Mouse (Mus musculus) cerebellum, adult 11-12 months (tissue): ENCODE measurements around the gene Man1b1.

Source experiments
- DNase-seq: peaks from one replicate; pipeline ENCODE4 v3.0.0; 2022

Gene Man1b1

GRCm38 (mm10) chr2:25305587-25306359, 26.4 kb upstream of the Man1b1 start:
- no peak for DNase-seq

- no peak for DNase-seq
Measured at GRCm38 (mm10) chr2:25310180-25310579, 22.0 kb upstream of the Man1b1 start.

- no peak for DNase-seq
Measured at GRCm38 (mm10) chr2:25310969-25311368, 21.2 kb upstream of the Man1b1 start.

GRCm38 (mm10) chr2:25311491-25311891, 20.6 kb upstream of the Man1b1 start:
- no peak for DNase-seq

GRCm38 (mm10) chr2:25318119-25318966, 13.8 kb upstream of the Man1b1 start:
- DNase-seq = peak; percentile 77

GRCm38 (mm10) chr2:25318971-25319773, 13.0 kb upstream of the Man1b1 start, which contains the start of gene Grin1:
Gene Grin1, minus strand, starts transcription at chr2:25319187.
- peak; percentile 90 for DNase-seq

- no peak for DNase-seq
Measured at GRCm38 (mm10) chr2:25320084-25320483, 12.1 kb upstream of the Man1b1 start.

- no peak for DNase-seq
Measured at GRCm38 (mm10) chr2:25326036-25326435, 6.1 kb upstream of the Man1b1 start.

- DNase-seq = no peak
Measured at GRCm38 (mm10) chr2:25328440-25328839, 3.7 kb upstream of the Man1b1 start.

GRCm38 (mm10) chr2:25331470-25331869, 668 bp upstream of the Man1b1 start:
- no peak for DNase-seq

- DNase-seq = no peak
Measured at GRCm38 (mm10) chr2:25333569-25333968, 1.4 kb downstream of the Man1b1 start.

- DNase-seq = no peak
Measured at GRCm38 (mm10) chr2:25338303-25338702, 6.2 kb downstream of the Man1b1 start.

GRCm38 (mm10) chr2:25348162-25348561, 16.0 kb downstream of the Man1b1 start:
- DNase-seq = no peak

GRCm38 (mm10) chr2:25349499-25349898, 17.4 kb downstream of the Man1b1 start:
- no peak for DNase-seq

GRCm38 (mm10) chr2:25350701-25351100, 18.6 kb downstream of the Man1b1 start:
- no peak for DNase-seq

- DNase-seq = no peak
Measured at GRCm38 (mm10) chr2:25354211-25354610, 22.1 kb downstream of the Man1b1 start.

- no peak for DNase-seq
Measured at GRCm38 (mm10) chr2:25355419-25356066, 23.4 kb downstream of the Man1b1 start.

GRCm38 (mm10) chr2:25356208-25357079, 24.3 kb downstream of the Man1b1 start, which contains the start of gene Dpp7:
Gene Dpp7, minus strand, starts transcription at chr2:25356359.
- DNase-seq = peak; percentile 84

GRCm38 (mm10) chr2:25359848-25360247, 27.7 kb downstream of the Man1b1 start:
- DNase-seq = no peak

GRCm38 (mm10) chr2:25363478-25364178, 31.5 kb downstream of the Man1b1 start:
- no peak for DNase-seq

- no peak for DNase-seq
Measured at GRCm38 (mm10) chr2:25364313-25364712, 32.2 kb downstream of the Man1b1 start.
